Mouse (Mus musculus) liver, postnatal 0 days (tissue): ENCODE measurements around the gene Pcsk1n. TPM values are rescaled to one million over a fixed set of nuclear protein-coding genes. Genes with fewer than 3 reads are reported as not detected.
A peak's percentile ranks its signal among the peaks of the same experiment; 100 is the strongest.
"Not testable (repeated sequence)": the region's sequence is repeated elsewhere in the genome, so short reads cannot be mapped to it uniquely, and the experiment has no call there.

ENCODE experiments used
- ATAC-seq: fragments of 200-750 bp; cut with Nextera tagmentation; 2 replicates; pipeline ENCODE4 v1.8.0; 2017; ENCODE audit warnings: mild to moderate bottlenecking, moderate library complexity
- DNase-seq: peaks from one replicate; pipeline ENCODE4 v3.0.0-alpha.2; 2016
- H3K27ac ChIP-seq: fragments of 300-500 bp; sonication (generic); 2 replicates; pipeline ENCODE4 v1.5.1; 2014; ENCODE audit warnings: antibody characterized with exemption, moderate library complexity, mild to moderate bottlenecking, low read depth
- H3K27me3 ChIP-seq: fragments of 300-500 bp; sonication (generic); 2 replicates; pipeline ENCODE4 v1.6.1; 2014; ENCODE audit warnings: low read length, control low read depth, mixed read lengths; ENCODE audit not compliant: insufficient read depth
- H3K36me3 ChIP-seq: fragments of 300-500 bp; sonication (generic); replicated peaks from 2 replicates; pipeline ENCODE4 v1.6.1; 2014; ENCODE audit warnings: mild to moderate bottlenecking, control low read depth, low read length, moderate library complexity, mixed read lengths; ENCODE audit not compliant: insufficient read depth
- H3K4me1 ChIP-seq: fragments of 300-500 bp; sonication (generic); 2 replicates; pipeline ENCODE4 v1.6.1; 2014; ENCODE audit warnings: antibody characterized with exemption, mild to moderate bottlenecking, control low read depth; ENCODE audit not compliant: insufficient read depth
- H3K4me2 ChIP-seq: fragments of 300-500 bp; sonication (generic); 2 replicates; pipeline ENCODE4 v1.6.1; 2014; ENCODE audit warnings: low read depth, mild to moderate bottlenecking, low read length, moderate library complexity, mixed read lengths
- H3K4me3 ChIP-seq: fragments of 300-500 bp; sonication (generic); 2 replicates; pipeline ENCODE4 v1.5.1; 2014; ENCODE audit warnings: low read depth, low read length
- H3K9ac ChIP-seq: fragments of 300-500 bp; sonication (generic); replicated peaks from 2 replicates; pipeline ENCODE4 v1.6.1; 2014; ENCODE audit warnings: mild to moderate bottlenecking, moderate library complexity
- H3K9me3 ChIP-seq: fragments of 300-500 bp; sonication (generic); 2 replicates; pipeline ENCODE4 v1.6.1; 2016; ENCODE audit warnings: mild to moderate bottlenecking, control low read depth, low read length, mixed read lengths
- CTCF ChIP-seq: sonication (generic); IDR thresholded peaks from 2 replicates; pipeline ENCODE4 v1.5.1; 2016; ENCODE audit warnings: antibody characterized with exemption, low read depth
- EP300 ChIP-seq: IDR thresholded peaks from 2 replicates; pipeline ENCODE4 v1.6.1; 2016; ENCODE audit warnings: antibody characterized with exemption, low read depth, mild to moderate bottlenecking
- WGBS: fragments of 180-500 bp; shearing (Covaris S2); extraction: QIAGEN DNeasy Blood & Tissue Kit; methylation state at CpG from one replicate; pipeline ENCODE4 v1.1.7; 2014; ENCODE audit not compliant: insufficient replicate concordance; 5-methylcytosine and 5-hydroxymethylcytosine counted together
- polyA plus RNA-seq: library from polyadenylated mRNA; unstranded; fragments of >200 nt; fragmentation: Nextera tagmentation; extraction: Ambion mirVana; gene quantifications from 2 replicates; pipeline ENCODE4 v1.2.1, GENCODE M21; 2015

Pcsk1n gene
- polyA plus RNA-seq, 1 experiment from 2014 or later, result not detected

DNA sequence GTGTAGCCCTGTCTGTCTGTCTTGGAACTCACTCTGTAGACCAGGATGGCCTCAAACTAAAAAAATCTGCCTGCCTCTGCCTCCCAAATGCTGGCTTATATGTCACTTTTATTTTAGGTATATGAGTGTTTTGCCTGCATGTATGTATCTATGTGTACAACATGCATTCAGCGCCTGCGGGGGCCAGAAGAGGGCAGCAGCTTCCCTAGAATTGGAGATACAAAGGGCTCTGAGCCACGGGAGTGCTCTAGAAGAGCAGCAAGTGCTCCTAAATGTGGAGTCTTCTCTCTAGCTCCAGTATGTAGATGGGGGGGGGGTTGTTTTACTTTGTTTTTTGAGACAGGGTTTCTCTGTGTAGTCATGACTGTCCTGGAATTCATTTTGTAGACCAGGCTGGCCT, 4.0 kb upstream of the Pcsk1n start:
- not testable (repeated sequence) for H3K9me3 ChIP-seq, H3K36me3 ChIP-seq, H3K27ac ChIP-seq, DNase-seq, H3K4me2 ChIP-seq, H3K4me3 ChIP-seq, ATAC-seq, H3K9ac ChIP-seq, H3K4me1 ChIP-seq
- 6% methylated on average over 3 of the region's 3 CpGs for WGBS
- peak; percentile 48 for TF ChIP-seq CTCF
- H3K27me3 ChIP-seq, result peaks cover 12% of the 10 kb centered on the region

DNA sequence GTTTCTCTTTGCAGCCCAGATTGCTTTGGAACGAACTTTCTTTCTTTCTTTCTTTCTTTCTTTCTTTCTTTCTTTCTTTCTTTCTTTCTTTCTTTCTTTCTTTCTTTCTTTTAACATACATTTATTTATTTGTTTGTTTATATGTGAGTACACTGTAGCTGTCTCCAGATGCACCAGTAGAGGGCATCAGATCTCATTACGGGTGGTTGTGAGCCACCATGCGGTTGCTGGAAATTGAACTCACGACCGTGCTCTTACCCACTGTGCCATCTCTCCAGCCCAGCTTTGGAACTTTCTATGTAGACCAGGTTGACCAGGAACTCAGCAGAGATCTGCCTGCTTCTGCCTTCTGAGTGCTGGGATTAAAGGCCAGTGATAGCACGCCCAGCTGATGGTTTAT, 1.7 kb upstream of the Pcsk1n start:
- H3K4me3 ChIP-seq, H3K9ac ChIP-seq, ATAC-seq, DNase-seq, H3K36me3 ChIP-seq, H3K9me3 ChIP-seq, H3K4me1 ChIP-seq, H3K27ac ChIP-seq, H3K4me2 ChIP-seq: not testable (repeated sequence)
- H3K27me3 ChIP-seq, result peaks cover 34% of the 10 kb centered on the region
- TF ChIP-seq CTCF, result peak; percentile 33; the same call in 1 of the 2 replicates
- 55% methylated on average over 6 of the region's 6 CpGs for WGBS

DNA sequence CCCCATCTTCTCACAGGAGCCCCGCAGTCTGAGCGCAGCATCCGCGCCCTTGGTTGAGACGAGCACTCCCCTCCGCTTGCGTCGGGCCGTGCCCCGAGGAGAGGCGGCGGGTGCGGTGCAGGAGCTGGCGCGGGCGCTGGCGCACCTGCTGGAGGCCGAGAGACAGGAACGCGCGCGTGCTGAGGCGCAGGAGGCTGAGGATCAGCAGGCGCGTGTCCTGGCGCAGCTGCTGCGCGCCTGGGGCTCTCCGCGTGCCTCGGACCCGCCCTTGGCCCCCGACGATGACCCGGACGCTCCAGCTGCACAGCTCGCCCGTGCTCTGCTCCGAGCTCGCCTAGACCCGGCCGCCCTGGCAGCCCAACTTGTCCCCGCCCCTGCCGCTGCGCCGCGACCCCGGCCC, 2.4 kb downstream of the Pcsk1n start:
- H3K27ac ChIP-seq, result no peak overlapping the region
- no peak overlapping the region for H3K9ac ChIP-seq
- TF ChIP-seq EP300, result no peak
- no peak for TF ChIP-seq CTCF
- no peaks in the 10 kb centered on the region for H3K36me3 ChIP-seq
- H3K9me3 ChIP-seq, result no peaks in the 10 kb centered on the region
- no peak for DNase-seq
- H3K4me1 ChIP-seq, result no peaks in the 10 kb centered on the region
- H3K27me3 ChIP-seq, result peaks cover 62% of the 10 kb centered on the region
- no peak for ATAC-seq
- peak overlapping the region; percentile 50; the same call in 1 of the 2 replicates for H3K4me2 ChIP-seq
- 18% methylated on average over 30 of the region's 48 CpGs for WGBS
- H3K4me3 ChIP-seq, result peak overlapping the region; percentile 15; the same call in 1 of the 2 replicates

DNA sequence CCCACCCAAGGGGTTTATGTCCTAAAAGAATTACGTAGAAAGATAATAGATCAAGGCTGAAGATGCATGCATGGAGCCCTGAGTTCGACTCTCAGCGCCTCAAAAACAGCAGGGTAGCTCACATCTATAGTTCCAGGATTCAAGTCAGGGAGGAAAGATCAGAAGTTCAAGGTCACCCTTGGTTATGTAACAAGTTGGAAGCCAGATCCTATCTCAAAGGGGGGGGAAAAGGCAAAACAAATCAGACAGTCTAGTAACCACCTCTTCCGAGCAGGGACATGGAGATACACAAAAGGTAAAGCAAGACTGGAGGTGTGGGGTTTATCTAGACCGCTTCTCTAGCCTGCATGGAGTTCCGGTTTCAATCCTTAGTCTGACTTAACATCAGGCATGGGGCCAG, 6.6 kb downstream of the Pcsk1n start:
- no peaks in the 10 kb centered on the region for H3K4me1 ChIP-seq
- no peak for DNase-seq
- ATAC-seq, result no peak
- no peaks in the 10 kb centered on the region for H3K36me3 ChIP-seq
- no peak overlapping the region for H3K4me2 ChIP-seq
- H3K4me3 ChIP-seq, result no peak overlapping the region
- no peaks in the 10 kb centered on the region for H3K9me3 ChIP-seq
- no peak overlapping the region for H3K27ac ChIP-seq
- 70% methylated on average over 6 of the region's 6 CpGs for whole genome bisulfite sequencing
- no peak for TF ChIP-seq CTCF
- TF ChIP-seq EP300, result no peak
- no peak overlapping the region for H3K9ac ChIP-seq
- peaks cover 56% of the 10 kb centered on the region for H3K27me3 ChIP-seq

DNA sequence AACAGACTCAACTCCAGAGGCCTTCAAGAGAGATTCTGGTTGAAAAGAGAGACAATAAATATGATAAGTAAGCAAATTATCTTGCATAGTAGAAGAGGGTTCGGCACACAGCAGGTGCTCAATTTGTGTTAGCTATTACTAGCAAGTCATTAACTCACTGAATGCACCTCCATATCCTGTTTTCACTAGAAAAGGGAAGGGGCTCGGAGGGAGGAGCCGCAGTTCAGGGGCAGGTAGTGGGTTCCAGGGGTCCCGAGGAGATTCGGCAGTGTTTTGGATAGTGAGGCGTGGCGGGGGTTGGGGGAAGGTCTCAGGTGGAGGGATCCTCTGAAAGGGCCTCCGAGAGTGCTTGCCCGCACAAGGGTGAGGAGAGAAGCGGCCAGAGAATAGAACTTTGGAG, 7.5 kb downstream of the Pcsk1n start:
- Histone ChIP-seq H3K4me1 (no peaks in the 10 kb centered on the region), H3K4me3 (no peak overlapping the region), H3K9ac (no peak overlapping the region), H3K36me3 (0 out of 2 replicates have a peak, but pooled peaks cover 2% of the 10 kb centered on the region), H3K9me3 (no peaks in the 10 kb centered on the region), H3K27me3 (peaks cover 48% of the 10 kb centered on the region), H3K27ac (no peak overlapping the region), H3K4me2 (no peak overlapping the region)
- TF ChIP-seq CTCF, result no peak
- TF ChIP-seq EP300, result no peak
- no peak for DNase-seq
- 29% methylated on average over 10 of the region's 10 CpGs for WGBS
- no peak for ATAC-seq

DNA sequence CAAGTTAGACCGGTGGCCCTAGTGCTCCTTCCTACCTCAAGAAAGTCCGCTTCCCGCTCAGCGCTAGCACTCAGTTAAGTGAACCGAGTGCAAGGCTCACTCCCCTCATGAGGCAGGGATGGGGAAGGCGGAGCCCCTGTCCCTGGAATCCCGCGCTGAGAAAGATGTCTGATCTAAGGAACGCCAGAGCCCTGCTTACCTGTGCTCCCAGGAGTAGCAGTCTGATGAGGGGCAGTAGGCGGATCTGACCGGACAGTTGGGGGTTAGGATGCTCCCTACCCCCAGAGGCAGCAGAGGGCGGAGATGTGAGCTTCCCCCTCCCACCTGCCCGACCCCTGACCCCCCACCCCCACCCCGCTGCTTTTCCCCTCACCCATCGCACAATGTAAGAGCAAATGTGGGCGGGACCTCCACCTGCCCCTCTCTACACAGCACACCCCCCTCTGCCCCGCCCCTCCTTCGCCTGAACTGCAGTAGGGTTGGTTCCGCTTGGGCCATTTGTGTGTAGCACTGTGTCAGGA, 8.7 kb downstream of the Pcsk1n start, which contains the start of gene Eras:
Gene Eras (minus strand): TSS at position 338 of the 521 bp plus-strand sequence.
- Histone ChIP-seq H3K4me2 (no peak within 1 kb of the TSS), H3K4me3 (no peak within 1 kb of the TSS), H3K27me3 (peaks cover 36% of the 10 kb centered on the region), H3K36me3 (0 out of 2 replicates have a peak, but pooled peaks cover 2% of the 10 kb centered on the region), H3K9me3 (no peaks in the 10 kb centered on the region), H3K27ac (no peak within 1 kb of the TSS), H3K9ac (no peak within 1 kb of the TSS), H3K4me1 (no peaks in the 10 kb centered on the region)
- TF ChIP-seq EP300 (no peak), CTCF (no peak)
- DNase-seq (no peak), ATAC-seq (no peak)
- WGBS, result 23% methylated on average over 18 of the region's 19 CpGs
